Mouse (Mus musculus) ES-E14 (cell line): ENCODE data around the gene Tigar. TPM values are rescaled to one million over a fixed set of nuclear protein-coding genes. Genes with fewer than 3 reads are reported as not detected.

ENCODE experiments used
- DNase-seq: peaks from one replicate; pipeline ENCODE4 v3.0.0-alpha.2; 2013; ENCODE audit warnings: low read depth, low spot score
- H3K27ac ChIP-seq: 2 replicates; pipeline ENCODE4 v1.5.1; 2012; ENCODE audit warnings: low read depth, mild to moderate bottlenecking, low read length, moderate library complexity, mixed read lengths; ENCODE audit not compliant: poor library complexity, insufficient read depth, severe bottlenecking
- H3K36me3 ChIP-seq: 2 replicates; pipeline ENCODE4 v1.6.1; 2012; ENCODE audit warnings: mild to moderate bottlenecking, low read length, moderate library complexity, mixed read lengths; ENCODE audit not compliant: control insufficient read depth, poor library complexity, insufficient read depth, severe bottlenecking
- H3K4me1 ChIP-seq, 2 experiments: fragments of 150-350 bp in 1 of 2; sonication (generic) in 1 of 2; 2 replicates each; pipeline ENCODE4 v1.6.1; 2012; ENCODE audit warnings: low read length in 2 of 2, mild to moderate bottlenecking in 1 of 2, mixed read lengths in 1 of 2; ENCODE audit not compliant: control insufficient read depth in 2 of 2, insufficient read depth in 2 of 2, poor library complexity in 1 of 2
- H3K4me3 ChIP-seq, 2 experiments: fragments of 150-350 bp in 1 of 2; sonication (generic) in 1 of 2; 2 replicates each; pipeline ENCODE4 v1.5.1; 2012; ENCODE audit warnings: low read length in 2 of 2, low read depth in 1 of 2, mild to moderate bottlenecking in 1 of 2, mixed read lengths in 1 of 2; ENCODE audit not compliant: insufficient read depth in 1 of 2, poor library complexity in 1 of 2, severe bottlenecking in 1 of 2
- H3K9ac ChIP-seq: 2 replicates; pipeline ENCODE4 v1.6.1; 2012; ENCODE audit warnings: low read depth, mild to moderate bottlenecking, low read length, mixed read lengths; ENCODE audit not compliant: poor library complexity, insufficient read depth, severe bottlenecking
- H3K9me3 ChIP-seq: fragments of 150-350 bp; sonication (generic); 2 replicates; pipeline ENCODE4 v1.6.1; 2012; ENCODE audit warnings: low read depth, mild to moderate bottlenecking, low read length; ENCODE audit not compliant: control insufficient read depth, insufficient read depth
- CHD2 ChIP-seq: IDR thresholded peaks from 2 replicates; pipeline ENCODE4 v1.6.1; 2014; ENCODE audit warnings: mild to moderate bottlenecking, low read depth, low read length, inconsistent platforms
- HCFC1 ChIP-seq: IDR thresholded peaks from 2 replicates; pipeline ENCODE4 v1.6.1; 2012; ENCODE audit warnings: low read length, inconsistent platforms, borderline replicate concordance; ENCODE audit not compliant: insufficient read depth
- MAFK ChIP-seq: IDR thresholded peaks from 2 replicates; pipeline ENCODE4 v1.6.1; 2014; ENCODE audit warnings: mild to moderate bottlenecking, low read depth, low read length, inconsistent platforms; ENCODE audit not compliant: insufficient read depth
- ZC3H11A ChIP-seq: IDR thresholded peaks from 2 replicates; pipeline ENCODE4 v1.6.1; 2012; ENCODE audit warnings: low read depth, mild to moderate bottlenecking, inconsistent platforms, low read length, borderline replicate concordance
- ZNF384 ChIP-seq: IDR thresholded peaks from 2 replicates; pipeline ENCODE4 v1.6.1; 2012; ENCODE audit warnings: low read depth, low read length, inconsistent platforms
- in situ Hi-C, 2 experiments: fragments of 600-800 bp; cut with MboI; formaldehyde crosslinking; loops; one replicate each; pipeline ENCODE4 v1.15.1; 2025; ENCODE audit warnings: low sequenced_read_pairs in 2 of 2, inconsistent platforms in 1 of 2; ENCODE audit not compliant: unreplicated experiment in 2 of 2
- total RNA-seq: library from RNA; depleted of rRNA; stranded (reverse); fragments of 300-350 nt; gene quantifications from 2 replicates; pipeline ENCODE4 v1.2.3, GENCODE M21; 2012; rRNA removed

The Tigar gene
- total RNA-seq = 19.7 and 22.9 TPM in 2 replicates

DNA sequence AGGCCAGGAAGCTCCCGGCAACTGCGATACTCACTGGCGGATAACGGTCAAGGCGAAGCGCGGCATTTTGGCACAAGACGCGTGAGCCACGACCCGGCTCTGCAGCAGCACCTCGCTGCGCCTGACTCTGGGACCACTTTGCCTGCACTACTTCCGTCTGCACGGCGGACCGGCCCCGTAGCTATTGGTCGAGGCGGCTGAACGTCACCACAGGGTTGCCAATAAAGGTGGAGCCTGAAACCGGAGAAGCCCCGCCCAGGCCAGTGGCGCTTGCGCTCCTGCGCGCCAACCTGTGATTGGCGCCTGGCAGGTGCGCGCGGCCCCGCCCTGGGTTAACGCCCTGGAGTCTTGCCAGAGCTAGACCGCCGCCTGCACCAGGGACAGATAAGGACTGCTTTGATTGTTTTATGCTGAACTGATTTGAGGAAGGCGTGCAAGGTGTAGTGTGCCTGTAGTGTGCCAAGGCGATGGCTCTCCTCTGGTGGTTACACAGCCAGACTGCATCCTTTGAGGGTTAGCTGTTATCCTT is at the start of gene Tigar:
Gene Tigar (minus strand): TSS at position 156 of the 529 bp plus-strand sequence.
- Histone ChIP-seq H3K9ac (peak within 1 kb of the TSS; percentile 84), H3K4me3 (peak within 1 kb of the TSS; percentile 77 to 86), H3K9me3 (no peaks in the 10 kb centered on the region), H3K27ac (0 out of 2 replicates have a peak within 1 kb of the TSS, but pooled peaks have one; percentile 4), H3K36me3 (no peaks in the 10 kb centered on the region), H3K4me1 (peaks cover 4 to 9% of the 10 kb centered on the region in 2 experiments)
- DNase-seq = peak; percentile 95
- in situ Hi-C loops = loop anchor here in 1 of 2 experiments (10.0 kb wide), 1 partner anchor 165 kb away; no protein-coding TSS in a partner anchor
- TF ChIP-seq HCFC1 = no peak
- no peak for TF ChIP-seq ZNF384
- no peak for TF ChIP-seq MAFK
- no peak for TF ChIP-seq CHD2
- no peak for TF ChIP-seq ZC3H11A

DNA sequence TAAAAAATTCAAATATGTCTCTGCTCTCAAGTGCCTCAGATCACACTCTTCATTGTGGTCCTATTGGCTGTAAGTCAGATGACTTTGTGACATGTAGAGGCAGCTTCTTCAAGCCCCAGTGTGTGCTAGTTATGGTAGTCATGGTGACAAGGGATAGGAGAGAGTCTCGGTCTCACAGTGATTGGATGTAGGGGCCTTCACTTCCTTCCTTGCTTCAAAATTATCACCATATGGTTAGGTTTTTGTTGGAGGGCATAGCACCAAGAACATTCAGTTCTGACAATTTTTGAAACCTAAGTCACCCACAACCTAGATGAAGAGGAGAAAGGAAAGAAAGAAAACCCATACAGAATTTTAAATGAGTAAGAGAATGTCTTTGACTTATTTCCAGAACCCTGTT is 48.0 kb upstream of the Tigar start:
- H3K9me3 ChIP-seq = no peaks in the 10 kb centered on the region
- no peak overlapping the region for H3K4me3 ChIP-seq
- in situ Hi-C loops = loop anchor here in 1 of 2 experiments (25.0 kb wide), 1 partner anchor 520 kb away; the partner anchor contains the start of gene Kcna1
- no peak for TF ChIP-seq HCFC1
- TF ChIP-seq ZC3H11A = no peak
- TF ChIP-seq ZNF384 = no peak
- no peak for TF ChIP-seq MAFK
- no peak for TF ChIP-seq CHD2
- no peak overlapping the region for H3K27ac ChIP-seq
- peaks cover 0 to 2% of the 10 kb centered on the region in 2 experiments; a peak in 1 of 4 replicates for H3K4me1 ChIP-seq
- DNase-seq = no peak
- H3K36me3 ChIP-seq = no peaks in the 10 kb centered on the region
- H3K9ac ChIP-seq = no peak overlapping the region

DNA sequence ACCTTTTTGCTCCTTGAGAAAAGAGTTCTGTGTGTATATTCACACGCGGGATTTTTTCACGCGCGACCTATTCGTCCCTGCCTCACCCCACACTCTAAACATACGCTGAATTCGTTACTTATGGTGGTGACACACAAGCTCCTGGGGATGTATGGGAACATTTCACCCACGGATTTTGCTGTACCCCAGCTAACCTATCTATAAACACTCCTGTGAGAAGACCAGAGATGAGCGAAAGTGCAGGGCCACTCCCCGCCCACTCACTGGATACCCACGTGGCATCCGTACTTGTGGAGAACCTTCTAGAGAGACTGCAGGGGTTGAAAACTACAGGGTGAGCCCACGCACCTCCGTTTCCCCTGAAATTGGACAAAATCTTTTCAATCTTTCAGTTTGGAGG is 46.1 kb upstream of the Tigar start:
- DNase-seq = no peak
- in situ Hi-C loops = loop anchor here in 1 of 2 experiments (25.0 kb wide), 1 partner anchor 518 kb away; the partner anchor contains the start of gene Kcna1
- Histone ChIP-seq H3K27ac (no peak overlapping the region), H3K9me3 (no peaks in the 10 kb centered on the region), H3K4me1 (peaks cover 0 to 9% of the 10 kb centered on the region in 2 experiments; a peak in 1 of 4 replicates), H3K4me3 (peak overlapping the region; percentile 52 to 60; a peak in 3 of 4 replicates), H3K9ac (no peak overlapping the region), H3K36me3 (no peaks in the 10 kb centered on the region)
- no peak for TF ChIP-seq HCFC1
- TF ChIP-seq CHD2 = no peak
- TF ChIP-seq MAFK = no peak
- TF ChIP-seq ZC3H11A = no peak
- no peak for TF ChIP-seq ZNF384

DNA sequence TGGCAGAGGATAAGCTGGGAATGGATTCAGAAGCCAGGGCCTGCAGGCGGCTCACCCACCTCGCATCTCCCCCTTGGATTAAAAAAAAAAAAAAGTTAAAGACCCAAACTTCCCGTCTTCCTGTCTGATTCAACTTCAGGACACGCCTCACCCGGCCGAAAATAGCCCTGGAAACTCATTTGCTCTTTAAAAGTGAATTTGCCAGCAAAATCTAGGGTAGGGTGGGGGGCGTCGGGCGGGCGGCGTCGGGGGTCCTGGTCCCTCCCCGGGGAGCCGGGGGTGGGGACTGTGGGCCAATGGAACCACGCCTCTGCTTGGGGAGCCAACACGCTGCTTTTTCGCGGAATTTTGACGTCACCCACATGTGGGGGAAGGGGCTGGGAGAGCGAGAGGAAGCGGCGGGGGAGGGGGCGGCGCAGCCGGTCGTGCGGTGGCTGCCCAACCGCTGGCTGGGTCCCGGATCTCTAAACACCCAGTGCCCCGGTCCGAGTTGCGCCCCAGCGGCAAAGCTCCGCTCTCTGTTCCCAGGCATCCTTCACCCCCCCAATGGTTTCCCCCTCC is 45.4 kb upstream of the Tigar start:
- Histone ChIP-seq H3K4me3 (peak overlapping the region; percentile 52 to 60), H3K27ac (no peak overlapping the region), H3K9me3 (no peaks in the 10 kb centered on the region), H3K36me3 (no peaks in the 10 kb centered on the region), H3K4me1 (peaks cover 0 to 11% of the 10 kb centered on the region in 2 experiments; a peak in 1 of 4 replicates), H3K9ac (no peak overlapping the region)
- TF ChIP-seq CHD2 (no peak), ZNF384 (peak; percentile 90)
- peak; percentile 51 for DNase-seq
- in situ Hi-C loops = loop anchor here in 1 of 2 experiments (25.0 kb wide), 1 partner anchor 517 kb away; the partner anchor contains the start of gene Kcna1
